Mouse (Mus musculus) liver, embryonic 11.5 days (tissue): ENCODE data around the gene Cast. TPM values are rescaled to one million over a fixed set of nuclear protein-coding genes. Genes with fewer than 3 reads are reported as not detected.

Experiments
- ATAC-seq: fragments of 200-750 bp; cut with Nextera tagmentation; replicated peaks from 2 replicates; pipeline ENCODE4 v1.8.0; 2017; ENCODE audit warnings: moderate number of reproducible peaks, mild to moderate bottlenecking, moderate TSS enrichment, moderate library complexity; ENCODE audit not compliant: low FRiP score
- DNase-seq: peaks from one replicate; pipeline ENCODE4 v3.0.0-alpha.2; 2017; ENCODE audit warnings: low spot score
- H3K27ac ChIP-seq: fragments of 300-500 bp; sonication (generic); 2 replicates; pipeline ENCODE4 v1.5.1; 2014; ENCODE audit warnings: mild to moderate bottlenecking, low read depth, low read length, control low read depth
- H3K27me3 ChIP-seq: fragments of 300-500 bp; sonication (generic); replicated peaks from 2 replicates; pipeline ENCODE4 v1.6.1; 2014; ENCODE audit warnings: low read length, mixed read lengths; ENCODE audit not compliant: control insufficient read depth, insufficient read depth
- H3K36me3 ChIP-seq: fragments of 300-500 bp; sonication (generic); 2 replicates; pipeline ENCODE4 v1.6.1; 2014; ENCODE audit warnings: mild to moderate bottlenecking, low read length, moderate library complexity, mixed read lengths; ENCODE audit not compliant: control insufficient read depth, insufficient read depth
- H3K4me1 ChIP-seq: fragments of 300-500 bp; sonication (generic); replicated peaks from 2 replicates; pipeline ENCODE4 v1.6.1; 2014; ENCODE audit warnings: low read length, mixed read lengths; ENCODE audit not compliant: control insufficient read depth, insufficient read depth
- H3K4me2 ChIP-seq: fragments of 300-500 bp; sonication (generic); 2 replicates; pipeline ENCODE4 v1.6.1; 2014; ENCODE audit warnings: mild to moderate bottlenecking, control low read depth, moderate library complexity
- H3K4me3 ChIP-seq: fragments of 300-500 bp; sonication (generic); 2 replicates; pipeline ENCODE4 v1.5.1; 2014; ENCODE audit warnings: low read depth, low read length, control low read depth
- H3K9ac ChIP-seq: fragments of 300-500 bp; sonication (generic); 2 replicates; pipeline ENCODE4 v1.6.1; 2014; ENCODE audit warnings: low read depth, low read length, control low read depth
- H3K9me3 ChIP-seq: fragments of 300-500 bp; sonication (generic); 2 replicates; pipeline ENCODE4 v1.6.1; 2016; ENCODE audit warnings: low read length, inconsistent platforms, mixed read lengths; ENCODE audit not compliant: control insufficient read depth
- WGBS: fragments of 180-500 bp; shearing (Covaris S2); extraction: QIAGEN DNeasy Blood & Tissue Kit; methylation state at CpG from one replicate; pipeline ENCODE4 v1.1.7; 2014; 5-methylcytosine and 5-hydroxymethylcytosine counted together
- polyA plus RNA-seq: library from polyadenylated mRNA; unstranded; fragments of >200 nt; fragmentation: Nextera tagmentation; extraction: Ambion mirVana; gene quantifications from 2 replicates; pipeline ENCODE4 v1.2.1, GENCODE M21; 2014

The Cast gene
- polyA plus RNA-seq, 1 experiment from 2014 or later, result 34.1 TPM

GRCm38 (mm10) chr13:74743219-74743618, 65.4 kb downstream of the Cast start:
- H3K36me3 ChIP-seq, result no peaks in the 10 kb centered on the region; the same call in none of the 2 replicates

GRCm38 (mm10) chr13:74736396-74736795, 72.2 kb downstream of the Cast start:
- ATAC-seq (peak; percentile 44; the same call in 1 of the 2 replicates), DNase-seq (no peak)
- Histone ChIP-seq H3K4me2 (peak overlapping the region; percentile 48), H3K36me3 (peaks cover 4% of the 10 kb centered on the region; the same call in 1 of the 2 replicates), H3K27me3 (no peaks in the 10 kb centered on the region), H3K27ac (peak overlapping the region; percentile 76), H3K9me3 (no peaks in the 10 kb centered on the region), H3K4me3 (no peak overlapping the region), H3K4me1 (peaks cover 5% of the 10 kb centered on the region), H3K9ac (no peak overlapping the region)
- 67% methylated on average over 2 of the region's 2 CpGs for WGBS

More at GRCm38 (mm10) chr13:74743219-74743618, 65.4 kb downstream of the Cast start:
- no peak for DNase-seq
- Histone ChIP-seq H3K9ac (no peak overlapping the region), H3K27ac (no peak overlapping the region), H3K4me1 (no peaks in the 10 kb centered on the region), H3K9me3 (no peaks in the 10 kb centered on the region), H3K4me2 (no peak overlapping the region), H3K27me3 (no peaks in the 10 kb centered on the region), H3K4me3 (no peak overlapping the region)
- ATAC-seq, result no peak
- 61% methylated on average over 5 of the region's 5 CpGs for WGBS

DNA sequence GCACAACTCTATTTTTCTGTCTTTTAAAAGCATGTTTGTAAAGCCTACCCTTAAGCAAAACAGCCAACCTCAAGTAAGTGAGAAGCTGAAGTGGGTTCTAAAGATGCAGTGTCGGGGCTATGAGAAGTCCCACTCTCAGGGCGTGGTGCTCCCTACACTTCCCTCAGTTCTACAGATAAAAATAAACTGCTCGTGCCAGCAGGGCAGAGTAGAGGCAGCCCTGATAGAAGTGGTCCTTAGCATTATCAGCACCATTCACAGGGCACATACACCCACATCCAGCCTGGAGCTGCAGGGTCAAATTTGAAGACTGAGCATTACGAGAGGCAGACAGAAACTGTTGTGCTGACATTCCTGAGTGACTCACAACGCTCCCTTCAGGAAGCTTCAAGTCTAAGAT, 72.8 kb downstream of the Cast start:
- peak; percentile 97 for ATAC-seq
- no peak overlapping the region for H3K9ac ChIP-seq
- H3K4me3 ChIP-seq, result no peak overlapping the region
- H3K4me2 ChIP-seq, result peak overlapping the region; percentile 48
- DNase-seq, result no peak
- 49% methylated on average over 5 of the region's 5 CpGs for WGBS
- H3K36me3 ChIP-seq, result peaks cover 4% of the 10 kb centered on the region; the same call in 1 of the 2 replicates
- peak overlapping the region; percentile 76 for H3K27ac ChIP-seq
- peaks cover 5% of the 10 kb centered on the region for H3K4me1 ChIP-seq
- no peaks in the 10 kb centered on the region for H3K27me3 ChIP-seq
- no peaks in the 10 kb centered on the region for H3K9me3 ChIP-seq

GRCm38 (mm10) chr13:74733726-74734125, 74.9 kb downstream of the Cast start:
- no peak for DNase-seq
- ATAC-seq, result peak; percentile 80
- peaks cover 9% of the 10 kb centered on the region; the same call in 1 of the 2 replicates for H3K36me3 ChIP-seq
- WGBS, result 83% methylated on average over 4 of the region's 4 CpGs
- peak overlapping the region; percentile 84 for H3K27ac ChIP-seq
- H3K27me3 ChIP-seq, result no peaks in the 10 kb centered on the region
- no peak overlapping the region for H3K4me3 ChIP-seq
- peak overlapping the region; percentile 38 for H3K4me2 ChIP-seq
- peaks cover 5% of the 10 kb centered on the region for H3K4me1 ChIP-seq
- H3K9ac ChIP-seq, result no peak overlapping the region
- no peaks in the 10 kb centered on the region for H3K9me3 ChIP-seq

DNA sequence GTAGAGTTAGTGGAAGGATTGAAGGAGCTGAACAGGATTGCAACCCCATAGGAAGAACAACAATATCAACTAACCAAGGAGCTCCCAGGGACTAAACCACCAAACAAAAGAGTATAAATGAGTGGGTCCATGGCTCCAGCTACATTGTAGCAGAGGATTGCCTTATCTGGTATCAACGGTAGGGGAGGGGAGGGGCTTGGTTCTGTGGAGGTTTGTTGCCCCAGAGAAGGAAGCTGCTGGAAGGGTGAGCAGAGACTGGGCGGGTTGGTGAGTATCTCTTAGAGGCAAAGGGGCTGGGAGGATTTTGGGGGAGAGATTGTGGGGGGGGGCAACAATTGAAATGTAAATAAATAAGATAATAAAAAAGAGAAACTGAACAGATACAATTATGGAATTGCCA, 89.6 kb downstream of the Cast start:
- Histone ChIP-seq H3K27me3 (no peaks in the 10 kb centered on the region), H3K4me3 (no peak overlapping the region), H3K4me1 (no peaks in the 10 kb centered on the region), H3K36me3 (no peaks in the 10 kb centered on the region; the same call in 1 of the 2 replicates), H3K9ac (no peak overlapping the region), H3K9me3 (no peaks in the 10 kb centered on the region), H3K4me2 (no peak overlapping the region), H3K27ac (no peak overlapping the region)
- DNase-seq (no peak), ATAC-seq (peak; percentile 76; the same call in 1 of the 2 replicates)
- 61% methylated on average over 2 of the region's 2 CpGs for WGBS

- H3K27me3 ChIP-seq, result no peaks in the 10 kb centered on the region
- no peak overlapping the region for H3K4me2 ChIP-seq
- no peaks in the 10 kb centered on the region for H3K4me1 ChIP-seq
- DNase-seq (no peak), ATAC-seq (no peak)
- H3K9ac ChIP-seq, result no peak overlapping the region
- no peak overlapping the region for H3K27ac ChIP-seq
- no peak overlapping the region for H3K4me3 ChIP-seq
- H3K36me3 ChIP-seq, result peaks cover 2% of the 10 kb centered on the region; the same call in 1 of the 2 replicates
- no peaks in the 10 kb centered on the region for H3K9me3 ChIP-seq
- 75% methylated on average over 3 of the region's 3 CpGs for WGBS
Observed at GRCm38 (mm10) chr13:74696225-74696624, 112.4 kb downstream of the Cast start.

DNA sequence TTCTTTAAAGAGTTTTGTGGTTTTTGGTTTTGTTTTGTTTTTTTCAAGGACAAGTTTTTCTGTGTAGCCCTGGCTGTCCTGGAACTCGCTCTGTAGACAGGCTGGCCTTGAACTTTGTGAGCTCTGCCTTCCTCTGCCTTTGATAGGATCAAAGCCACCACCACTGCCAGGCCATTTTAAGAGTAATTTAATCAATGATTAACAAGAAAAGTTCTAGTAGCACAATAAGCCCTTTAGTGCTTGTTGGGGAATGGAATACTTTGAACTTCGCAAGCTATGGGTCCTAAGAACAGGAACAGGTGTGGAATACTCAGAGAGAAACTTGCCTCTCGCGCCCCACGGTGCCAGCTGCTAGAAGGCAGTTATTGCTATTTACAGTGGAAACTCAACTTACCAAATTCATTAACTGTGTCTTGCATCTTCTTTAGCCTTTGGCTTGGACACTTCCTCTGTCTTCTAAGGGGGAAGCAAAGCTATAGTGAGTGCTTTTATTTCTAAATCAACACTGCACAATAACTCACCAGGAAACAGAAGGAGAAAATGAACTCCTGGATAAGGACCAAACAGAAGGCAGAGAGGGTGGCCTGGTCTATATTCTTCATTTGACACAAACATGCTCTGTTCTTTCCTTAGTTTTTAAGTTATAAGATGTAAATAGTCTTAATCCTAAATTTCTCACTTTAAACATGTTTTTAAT, 113.0 kb downstream of the Cast start:
- DNase-seq, result no peak
- H3K4me2 ChIP-seq, result no peak overlapping the region

More for the DNA sequence above, 113.0 kb downstream of the Cast start:
- Histone ChIP-seq H3K4me3 (no peak overlapping the region), H3K9ac (no peak overlapping the region), H3K27me3 (no peaks in the 10 kb centered on the region), H3K36me3 (peaks cover 2% of the 10 kb centered on the region; the same call in 1 of the 2 replicates), H3K4me1 (no peaks in the 10 kb centered on the region), H3K9me3 (no peaks in the 10 kb centered on the region), H3K27ac (no peak overlapping the region)
- no peak for ATAC-seq
- 82% methylated on average over 5 of the region's 5 CpGs for WGBS
